Comparison of ENCODE assay signal across 20 mouse cellular contexts in the genomic region with DNA sequence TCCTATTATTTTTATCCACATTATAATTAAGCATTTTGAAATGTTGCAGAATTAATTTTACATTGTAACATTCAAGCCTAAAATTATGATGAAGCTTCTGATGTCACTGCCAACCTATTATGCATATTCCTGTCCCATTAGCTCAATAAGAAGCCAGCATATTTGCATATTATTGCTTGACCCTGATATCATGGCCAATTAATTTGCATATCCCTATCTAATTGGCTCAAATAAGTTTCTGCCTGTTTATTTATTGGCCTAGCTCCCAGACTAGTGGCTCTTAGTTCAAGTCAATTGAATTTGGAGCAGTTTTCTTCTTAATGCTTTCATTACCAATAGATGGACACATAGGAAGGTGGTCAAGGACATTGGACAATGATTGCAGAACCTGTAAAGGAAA.
"Had no signal": no experiment of that assay in that cellular context is flagged by ENCODE, and none has a peak within 500 bp of the region (broad histone marks: within the 10 kb centered on the region; RNA-seq: fewer than 3 reads in every experiment).

No protein-coding gene starts in this region.

- H3K4me3 ChIP-seq: left cerebral cortex, adult 2 months; lung, embryonic 15.5 days; neural tube, embryonic 12.5 days; neural tube, embryonic 15.5 days had no signal

- H3K4me1 ChIP-seq: lung, embryonic 15.5 days; megakaryocyte, embryonic 14.5 days had no signal

- H3K36me3 ChIP-seq: lung, embryonic 15.5 days; neural tube, embryonic 12.5 days; neural tube, embryonic 15.5 days had no signal

- H3K9me3 ChIP-seq: lung, embryonic 15.5 days; neural tube, embryonic 12.5 days; neural tube, embryonic 15.5 days had no signal

- H3K9ac ChIP-seq: liver, embryonic 14.5 days; lung, embryonic 15.5 days; neural tube, embryonic 12.5 days; neural tube, embryonic 15.5 days had no signal

- ATAC-seq: intestine, embryonic 16.5 days had no signal

- DNase-seq: kidney, adult 18-20 months; kidney, adult 9 months; kidney, postnatal 10 days; kidney, postnatal 4 days; layer of hippocampus, postnatal 36 days; lung, adult 18-20 months; lung, postnatal 10 days; lung, postnatal 36 days; midbrain, embryonic 14.5 days; thymus, adult 18-20 months; thymus, postnatal 4 days had no signal

- H3K4me2 ChIP-seq: liver, embryonic 11.5 days; lung, embryonic 15.5 days; midbrain, embryonic 11.5 days; neural tube, embryonic 12.5 days; neural tube, embryonic 15.5 days had no signal

- H3K27me3 ChIP-seq: lung, embryonic 15.5 days; megakaryocyte, embryonic 14.5 days; neural tube, embryonic 12.5 days; neural tube, embryonic 15.5 days had no signal

- H3K27ac ChIP-seq: liver, embryonic 14.5 days; lung, embryonic 15.5 days; neural tube, embryonic 12.5 days; neural tube, embryonic 15.5 days had no signal
